Mouse (Mus musculus): ENCODE data around the gene Krtap21-1.

Gene Krtap21-1

GRCm38 (mm10) chr16:89403768-89404167 lies at the start of gene Krtap21-1:
Krtap21-1 (minus strand) TSS chr16:89403868.
- DNase-seq = no peak

DNA sequence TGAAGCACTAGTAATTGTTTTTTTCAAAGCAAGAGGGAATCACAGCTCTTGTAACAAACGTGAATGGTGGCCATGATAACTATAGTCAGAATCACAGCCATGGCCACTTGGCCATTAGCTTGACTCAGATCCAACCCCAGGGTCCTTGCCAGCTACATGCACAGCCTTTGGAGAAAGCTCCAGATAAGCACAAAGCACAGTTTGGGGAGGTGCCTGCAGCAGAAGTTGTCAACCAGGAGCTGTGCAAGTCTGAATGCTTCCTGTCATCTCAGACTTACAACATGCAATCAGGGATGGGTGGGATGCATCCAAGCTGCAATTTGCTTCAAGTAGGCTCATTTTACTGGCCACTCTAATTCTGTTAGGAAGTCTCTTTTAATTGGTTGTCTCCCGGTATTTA lies 25.9 kb upstream of the Krtap21-1 start:
- DNase-seq = no peak

- DNase-seq = no peak
Observed at GRCm38 (mm10) chr16:89425310-89425709, 21.6 kb upstream of the Krtap21-1 start.

DNA sequence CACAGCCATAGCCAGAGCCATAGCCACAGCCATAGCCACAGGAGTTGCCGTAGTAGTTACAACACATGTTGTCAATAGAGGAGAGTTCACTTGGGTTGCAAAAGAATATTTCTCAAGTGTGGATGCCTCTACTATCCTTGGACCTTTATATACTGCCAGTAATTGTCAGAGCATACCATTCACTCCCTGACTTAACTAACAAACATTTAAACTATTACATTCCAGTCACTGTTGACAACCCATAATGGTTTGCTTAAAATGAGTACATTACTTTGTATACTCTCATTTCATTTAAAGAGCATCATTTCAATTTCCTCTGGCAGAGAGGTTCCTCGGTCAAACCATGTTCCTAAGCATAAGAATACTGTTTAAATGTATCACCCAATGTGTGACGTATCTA lies 16.3 kb upstream of the Krtap21-1 start, which contains the start of gene Krtap6-2:
Krtap6-2 (minus strand) TSS at position 101 of the 400 bp plus-strand sequence.
- no peak for DNase-seq

GRCm38 (mm10) chr16:89416311-89416710 lies 12.6 kb upstream of the Krtap21-1 start:
- DNase-seq = no peak

DNA sequence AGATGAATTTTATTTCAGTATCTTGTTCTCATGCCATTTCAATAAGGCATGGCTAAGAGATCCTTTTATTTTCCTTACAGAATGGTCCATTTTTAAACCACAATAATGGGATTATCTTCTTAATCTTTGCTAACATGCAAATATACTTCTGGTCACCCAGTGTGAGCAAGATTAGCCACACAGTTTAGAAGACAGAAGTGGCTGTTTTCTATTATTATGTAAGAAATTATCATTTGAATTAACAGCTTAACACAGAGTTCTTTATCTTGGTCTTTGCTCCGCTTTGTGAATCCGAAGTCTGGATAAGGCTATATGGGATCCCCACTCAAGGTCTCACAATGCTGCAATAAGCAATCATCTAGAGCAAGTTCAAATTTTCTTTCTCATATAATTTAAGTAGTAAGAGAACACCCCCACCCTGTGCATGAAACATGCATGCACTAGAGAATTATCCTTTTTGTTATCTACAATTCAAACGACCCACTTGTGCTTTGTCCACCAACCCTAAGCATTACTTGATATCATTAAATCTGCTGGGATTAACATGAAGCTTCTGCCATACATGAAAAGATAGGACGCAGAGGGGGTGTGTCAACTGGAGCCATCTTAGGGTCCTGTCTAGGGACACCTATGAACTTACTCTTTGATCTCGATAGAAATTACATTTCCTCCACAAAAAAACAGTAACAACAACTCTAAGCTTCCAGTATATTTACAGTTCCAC lies 6.8 kb upstream of the Krtap21-1 start:
- no peak for DNase-seq

- DNase-seq = no peak
Observed at GRCm38 (mm10) chr16:89372734-89373461, 30.8 kb downstream of the Krtap21-1 start.

All from right cerebral cortex, postnatal 14 days (tissue).